Mouse (Mus musculus): ENCODE measurements around the gene Ocrl. TPM values are rescaled to one million over a fixed set of nuclear protein-coding genes. Genes with fewer than 3 reads are reported as not detected.

The Ocrl gene
- 10 to 100 TPM; 68.0 to 74.1 TPM for total RNA-seq (2021)
- long read RNA-seq, experiment 1, full-length matches to known transcripts: 1 of 12 reads
- long read RNA-seq, experiment 1, partial matches to known transcripts: 1 of 12 reads
- long read RNA-seq, experiment 1, other reads (novel, unspliced or antisense): 10 of 12 reads
- long read RNA-seq, experiment 2, full-length matches to known transcripts: 1 of 21 reads
- long read RNA-seq, experiment 2, partial matches to known transcripts: 3 of 21 reads
- long read RNA-seq, experiment 2, other reads (novel, unspliced or antisense): 17 of 21 reads

GRCm38 (mm10) chrX:47912306-47912792, at the start of gene Ocrl:
Ocrl (plus strand) TSS chrX:47912387.
- peak; percentile 35 to 56 for DNase-seq (ENCODE audit: low spot score in 2 of 2)

GRCm38 (mm10) chrX:47880052-47880451, 32.1 kb upstream of the Ocrl start:
- no peak for DNase-seq (ENCODE audit: low spot score in 2 of 2)

- no peak for DNase-seq (ENCODE audit: low spot score in 2 of 2)
Observed at GRCm38 (mm10) chrX:47882813-47883212, 29.4 kb upstream of the Ocrl start.

- no peak for DNase-seq (ENCODE audit: low spot score in 2 of 2)
Observed at GRCm38 (mm10) chrX:47887401-47887800, 24.8 kb upstream of the Ocrl start.

- no peak for DNase-seq (ENCODE audit: low spot score in 2 of 2)
Observed at GRCm38 (mm10) chrX:47891243-47891906, 20.8 kb upstream of the Ocrl start.

- DNase-seq (ENCODE audit: low spot score in 2 of 2): no peak
Observed at GRCm38 (mm10) chrX:47891907-47892430, 20.2 kb upstream of the Ocrl start.

GRCm38 (mm10) chrX:47892431-47893024, 19.7 kb upstream of the Ocrl start, which contains the start of gene Smarca1:
Smarca1 (minus strand) TSS chrX:47892974.
- no peak for DNase-seq (ENCODE audit: low spot score in 2 of 2)

- DNase-seq (ENCODE audit: low spot score in 2 of 2): no peak
Observed at GRCm38 (mm10) chrX:47912904-47913542, 836 bp downstream of the Ocrl start.

GRCm38 (mm10) chrX:47913543-47913938, 1.4 kb downstream of the Ocrl start:
- DNase-seq (ENCODE audit: low spot score in 2 of 2): no peak

- DNase-seq (ENCODE audit: low spot score in 2 of 2): no peak
Observed at GRCm38 (mm10) chrX:47916831-47917230, 4.6 kb downstream of the Ocrl start.

GRCm38 (mm10) chrX:47920541-47920940, 8.4 kb downstream of the Ocrl start:
- no peak for DNase-seq (ENCODE audit: low spot score in 2 of 2)

GRCm38 (mm10) chrX:47927981-47928380, 15.8 kb downstream of the Ocrl start:
- DNase-seq (ENCODE audit: low spot score in 2 of 2): no peak

GRCm38 (mm10) chrX:47930449-47930848, 18.3 kb downstream of the Ocrl start:
- DNase-seq (ENCODE audit: low spot score in 2 of 2): no peak

GRCm38 (mm10) chrX:47934352-47934751, 22.2 kb downstream of the Ocrl start:
- DNase-seq (ENCODE audit: low spot score in 2 of 2): no peak

GRCm38 (mm10) chrX:47936885-47937284, 24.7 kb downstream of the Ocrl start:
- no peak for DNase-seq (ENCODE audit: low spot score in 2 of 2)

GRCm38 (mm10) chrX:47937740-47938139, 25.6 kb downstream of the Ocrl start:
- no peak for DNase-seq (ENCODE audit: low spot score in 2 of 2)

GRCm38 (mm10) chrX:47949729-47950128, 37.5 kb downstream of the Ocrl start:
- DNase-seq (ENCODE audit: low spot score in 2 of 2): no peak

- no peak for DNase-seq (ENCODE audit: low spot score in 2 of 2)
Observed at GRCm38 (mm10) chrX:47962579-47962978, 50.4 kb downstream of the Ocrl start.

- no peak for DNase-seq (ENCODE audit: low spot score in 2 of 2)
Observed at GRCm38 (mm10) chrX:47970371-47970770, 58.2 kb downstream of the Ocrl start.

GRCm38 (mm10) chrX:47970864-47971263, 58.7 kb downstream of the Ocrl start:
- no peak for DNase-seq (ENCODE audit: low spot score in 2 of 2)

- DNase-seq (ENCODE audit: low spot score in 2 of 2): no peak
Observed at GRCm38 (mm10) chrX:47971366-47972128, 59.4 kb downstream of the Ocrl start.

Data from adrenal gland, postnatal 4 days (tissue).